Mouse (Mus musculus): Measurements from ENCODE around the gene Dsel.

DNA sequence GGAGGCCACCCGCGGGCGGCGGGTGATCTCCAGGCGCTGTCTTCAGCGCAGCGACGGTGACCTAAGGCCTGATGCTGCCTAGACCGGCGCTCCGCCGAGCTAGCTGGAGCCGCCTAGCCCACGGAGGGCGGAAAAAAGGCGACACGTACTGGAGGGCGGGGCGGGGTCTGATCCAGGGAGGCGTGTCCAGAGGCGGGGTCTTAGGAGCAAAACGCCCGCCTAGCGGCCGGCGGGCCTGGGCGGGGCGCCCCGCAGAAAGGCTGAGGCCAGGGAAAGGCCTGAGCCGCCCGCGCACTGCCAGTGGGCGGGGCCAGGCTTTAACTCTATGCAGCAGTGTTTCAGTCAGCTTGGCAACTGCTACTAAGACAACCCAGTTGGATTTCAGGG is at the start of gene Dsel:
- TF ChIP-seq CTCF (IDR thresholded peaks at IDR 0.05; ENCODE audit: low read depth): peak; percentile 18; the same call in 1 of the 2 replicates
- TF ChIP-seq EP300 (IDR thresholded peaks at IDR 0.05; ENCODE audit: low read depth): no peak

Measured in liver, embryonic 14.5 days (tissue).